Mouse (Mus musculus) MEL (cell line): ENCODE results near the gene Mbd3. TPM values are rescaled to one million over a fixed set of nuclear protein-coding genes. Genes with fewer than 3 reads are reported as not detected.
A peak's percentile ranks its signal among the peaks of the same experiment; 100 is the strongest.

Experiments
- DNase-seq: peaks from one replicate; pipeline ENCODE4 v3.0.0; 2011; ENCODE audit warnings: low read depth, low spot score
- H3K27ac ChIP-seq: 2 replicates; pipeline ENCODE4 v1.5.1; 2012; ENCODE audit warnings: low read depth, mild to moderate bottlenecking, control low read depth, low read length, moderate library complexity; ENCODE audit not compliant: control insufficient read depth
- H3K27me3 ChIP-seq, 2 experiments: fragments of 150-350 bp in 1 of 2; sonication (generic) in 1 of 2; 2 replicates each; pipeline ENCODE4 v1.6.1; 2012; ENCODE audit warnings: low read length in 2 of 2, mild to moderate bottlenecking in 2 of 2, improper control_type of control experiment in 1 of 2, moderate library complexity in 1 of 2; ENCODE audit not compliant: insufficient read depth in 2 of 2, control insufficient read depth in 1 of 2
- H3K36me3 ChIP-seq, 2 experiments: 2 replicates each; pipeline ENCODE4 v1.6.1; 2012 to 2014; ENCODE audit warnings: low read length in 2 of 2, improper control_type of control experiment in 1 of 2, inconsistent platforms in 1 of 2, mild to moderate bottlenecking in 1 of 2; ENCODE audit not compliant: insufficient read depth in 2 of 2, control insufficient read depth in 1 of 2
- H3K4me1 ChIP-seq, 2 experiments: fragments of 150-350 bp in 1 of 2; sonication (generic) in 1 of 2; 2 replicates each; pipeline ENCODE4 v1.6.1; 2012; ENCODE audit warnings: low read length in 2 of 2, improper control_type of control experiment in 1 of 2, mild to moderate bottlenecking in 1 of 2; ENCODE audit not compliant: insufficient read depth in 2 of 2, control insufficient read depth in 1 of 2
- H3K4me3 ChIP-seq, 2 experiments: fragments of 150-350 bp in 1 of 2; sonication (generic) in 1 of 2; 2 replicates each; pipeline ENCODE4 v1.5.1; 2012; ENCODE audit warnings: low read depth in 2 of 2, low read length in 2 of 2, mild to moderate bottlenecking in 2 of 2, moderate library complexity in 2 of 2, control low read depth in 1 of 2, improper control_type of control experiment in 1 of 2; ENCODE audit not compliant: control insufficient read depth in 1 of 2, insufficient read depth in 1 of 2
- H3K79me2 ChIP-seq: 2 replicates; pipeline ENCODE4 v1.6.1; 2012; ENCODE audit warnings: mild to moderate bottlenecking, low read length, moderate library complexity; ENCODE audit not compliant: control insufficient read depth, poor library complexity, insufficient read depth
- H3K9ac ChIP-seq: 2 replicates; pipeline ENCODE4 v1.6.1; 2012; ENCODE audit warnings: low read depth, mild to moderate bottlenecking, control low read depth, low read length, moderate library complexity; ENCODE audit not compliant: control insufficient read depth, poor library complexity, severe bottlenecking
- H3K9me3 ChIP-seq: fragments of 150-350 bp; sonication (generic); replicated peaks from 2 replicates; pipeline ENCODE4 v1.6.1; 2012; ENCODE audit warnings: mild to moderate bottlenecking, low read length, improper control_type of control experiment, moderate library complexity; ENCODE audit not compliant: insufficient read depth
- BHLHE40 ChIP-seq: IDR thresholded peaks from 2 replicates; pipeline ENCODE4 v1.6.1; 2012; ENCODE audit warnings: low read depth, mild to moderate bottlenecking, inconsistent platforms, low read length, improper control_type of control experiment, borderline replicate concordance
- CTCF ChIP-seq, 3 experiments: IDR thresholded peaks in 2 of 3; conservative IDR thresholded peaks in 1 of 3; 2 replicates each; pipeline ENCODE4 v1.5.1; 2011 to 2012; ENCODE audit warnings: low read length in 3 of 3, low read depth in 2 of 3, mild to moderate bottlenecking in 2 of 3, improper control_type of control experiment in 1 of 3, inconsistent platforms in 1 of 3, mixed read lengths in 1 of 3, moderate library complexity in 1 of 3; ENCODE audit not compliant: control insufficient read depth in 1 of 3, insufficient read depth in 1 of 3, poor library complexity in 1 of 3, severe bottlenecking in 1 of 3
- E2F4 ChIP-seq: IDR thresholded peaks from 2 replicates; pipeline ENCODE4 v1.6.1; 2011; ENCODE audit warnings: low read depth, low read length, improper control_type of control experiment, borderline replicate concordance
- EP300 ChIP-seq, 2 experiments: IDR thresholded peaks; 2 replicates each; pipeline ENCODE4 v1.6.1; 2011; ENCODE audit warnings: improper control_type of control experiment in 2 of 2, low read length in 2 of 2, low read depth in 1 of 2, mild to moderate bottlenecking in 1 of 2
- HCFC1 ChIP-seq: IDR thresholded peaks from 2 replicates; pipeline ENCODE4 v1.6.1; 2012; ENCODE audit warnings: low read depth, mild to moderate bottlenecking, inconsistent platforms, low read length, improper control_type of control experiment, moderate library complexity
- KAT2A ChIP-seq: conservative IDR thresholded peaks from 2 replicates; pipeline ENCODE4 v1.6.1; 2012; ENCODE audit warnings: low read depth, low read length, improper control_type of control experiment, inconsistent platforms
- MAFK ChIP-seq: IDR thresholded peaks from 2 replicates; pipeline ENCODE4 v1.6.1; 2011; ENCODE audit warnings: low read depth, mild to moderate bottlenecking, low read length, improper control_type of control experiment, borderline replicate concordance
- MAX ChIP-seq: IDR thresholded peaks from 2 replicates; pipeline ENCODE4 v1.6.1; 2011; ENCODE audit warnings: low read length, improper control_type of control experiment
- MAZ ChIP-seq: IDR thresholded peaks from 2 replicates; pipeline ENCODE4 v1.6.1; 2012; ENCODE audit warnings: low read depth, mild to moderate bottlenecking, inconsistent platforms, low read length, improper control_type of control experiment
- MEF2A ChIP-seq: IDR thresholded peaks from 2 replicates; pipeline ENCODE4 v1.6.1; 2014; ENCODE audit warnings: low read depth, mild to moderate bottlenecking, inconsistent platforms, low read length, improper control_type of control experiment; ENCODE audit not compliant: poor library complexity, insufficient replicate concordance, severe bottlenecking; ENCODE audit errors: extremely low read depth
- MXI1 ChIP-seq: IDR thresholded peaks from 2 replicates; pipeline ENCODE4 v1.6.1; 2011; ENCODE audit warnings: mild to moderate bottlenecking, low read depth, low read length, improper control_type of control experiment
- MYC ChIP-seq: IDR thresholded peaks from 2 replicates; pipeline ENCODE4 v1.6.1; 2011; ENCODE audit warnings: low read depth, mild to moderate bottlenecking, low read length, improper control_type of control experiment, moderate library complexity
- NRF1 ChIP-seq: IDR thresholded peaks from 2 replicates; pipeline ENCODE4 v1.6.1; 2014; ENCODE audit warnings: low read depth, mild to moderate bottlenecking, inconsistent platforms, low read length, improper control_type of control experiment, moderate library complexity; ENCODE audit not compliant: poor library complexity, insufficient read depth, severe bottlenecking
- POLR2AphosphoS2 ChIP-seq: IDR thresholded peaks from 2 replicates; pipeline ENCODE4 v1.6.1; 2011; ENCODE audit warnings: low read length, improper control_type of control experiment
- RAD21 ChIP-seq: IDR thresholded peaks from 2 replicates; pipeline ENCODE4 v1.6.1; 2011; ENCODE audit warnings: mild to moderate bottlenecking, low read depth, low read length, improper control_type of control experiment
- SIN3A ChIP-seq: IDR thresholded peaks from 2 replicates; pipeline ENCODE4 v1.6.1; 2012; ENCODE audit warnings: low read length, improper control_type of control experiment, inconsistent platforms
- SMC3 ChIP-seq: IDR thresholded peaks from 2 replicates; pipeline ENCODE4 v1.6.1; 2011; ENCODE audit warnings: low read depth, low read length, improper control_type of control experiment
- TBP ChIP-seq: IDR thresholded peaks from 2 replicates; pipeline ENCODE4 v1.8.0; 2011; ENCODE audit warnings: low read depth, low read length, improper control_type of control experiment
- UBTF ChIP-seq: IDR thresholded peaks from 2 replicates; pipeline ENCODE4 v1.6.1; 2012; ENCODE audit warnings: low read depth, mild to moderate bottlenecking, inconsistent platforms, low read length, improper control_type of control experiment, moderate library complexity, borderline replicate concordance; ENCODE audit not compliant: insufficient read depth
- USF1 ChIP-seq: IDR thresholded peaks from 2 replicates; pipeline ENCODE4 v1.6.1; 2014; ENCODE audit warnings: low read depth, mild to moderate bottlenecking, inconsistent platforms, low read length, improper control_type of control experiment, moderate library complexity
- ZC3H11A ChIP-seq: IDR thresholded peaks from 2 replicates; pipeline ENCODE4 v1.6.1; 2012; ENCODE audit warnings: low read depth, mild to moderate bottlenecking, inconsistent platforms, low read length, improper control_type of control experiment
- polyA plus RNA-seq, 2 experiments: library from polyadenylated mRNA; stranded (reverse) in 1 of 2; unstranded in 1 of 2; fragments of >175 nt in 1 of 2; fragments of >200 nt in 1 of 2; gene quantifications; 2 replicates each; pipeline versions ENCODE4 v1.2.1 to v1.2.4; 2012; ENCODE audit warnings: low replicate concordance in 2 of 2, low read depth in 1 of 2; ENCODE audit not compliant: insufficient read length in 2 of 2, insufficient read depth in 1 of 2, missing spikeins in 1 of 2
- total RNA-seq: library from RNA; depleted of rRNA; stranded (reverse); fragments of 300-350 nt; gene quantifications from 2 replicates; pipeline ENCODE4 v1.2.3, GENCODE M21; 2012

Mbd3 gene
- total and polyA plus RNA-seq, 3 experiments: 81.4 to 289 TPM; not detected in 1

- TF ChIP-seq HCFC1: peak; percentile 80
- TF ChIP-seq E2F4: peak; percentile 66; the same call in 1 of the 2 replicates
- no peak for TF ChIP-seq MAFK
- TF ChIP-seq UBTF: no peak
Observed at GRCm38 (mm10) chr10:80399191-80399972, at the start of gene Mbd3 (continued).

DNA sequence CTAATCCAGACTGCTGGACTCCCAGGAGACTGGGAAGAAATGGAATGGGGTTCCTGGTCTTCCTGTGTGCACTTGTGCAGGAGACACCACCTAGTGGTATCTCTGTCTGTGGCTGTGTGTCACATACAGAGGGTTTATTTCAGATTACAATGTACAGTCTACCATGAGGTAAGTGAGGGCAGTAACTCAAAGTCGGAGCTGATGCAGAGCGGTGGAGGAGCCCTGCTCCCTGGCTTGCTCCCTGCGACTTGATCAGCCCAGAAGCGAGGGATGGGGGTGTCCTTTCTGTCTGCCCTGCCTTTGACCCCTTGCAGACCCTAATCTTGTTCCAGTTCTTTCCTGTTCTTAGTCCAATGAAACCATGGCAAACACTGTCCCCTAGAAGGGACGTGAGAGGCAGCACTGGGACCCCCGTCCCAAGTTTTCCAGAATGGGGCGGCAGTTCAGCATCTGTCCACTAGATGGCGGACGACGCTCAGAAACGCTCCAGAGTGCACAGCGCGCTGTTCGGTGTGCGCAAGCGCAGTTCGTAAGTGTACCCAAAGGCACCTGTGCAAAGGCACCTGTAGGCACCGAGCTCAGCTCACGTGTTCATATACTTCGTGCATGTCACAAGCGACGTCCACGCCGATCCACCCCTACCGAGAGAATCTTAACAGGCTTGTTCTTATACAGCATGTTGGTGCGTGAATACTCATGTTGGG, 46.7 kb upstream of the Mbd3 start:
- TF ChIP-seq SIN3A (0 out of 2 replicates have a peak, but pooled peaks have one; percentile 35), RAD21 (peak; percentile 99), CTCF (IDR thresholded peaks at IDR 0.05 in 2 of 3, conservative IDR thresholded peaks at IDR 0.05 in 1 of 3; ENCODE audit: control insufficient read depth in 1 of 3, insufficient read depth in 1 of 3, low read depth in 2 of 3, low read length in 3 of 3, poor library complexity in 1 of 3, severe bottlenecking in 1 of 3) (peak; percentile 95 to 99 (median 96)), HCFC1 (peak; percentile 51; the same call in 1 of the 2 replicates), TBP (0 out of 2 replicates have a peak, but pooled peaks have one; percentile 19), MEF2A (no peak), MAZ (no peak), EP300 (IDR thresholded peaks at IDR 0.05; ENCODE audit: low read depth in 1 of 2, low read length in 2 of 2) (no peak), KAT2A (no peak), MXI1 (peak; percentile 47), MAX (peak; percentile 67), NRF1 (peak; percentile 75), BHLHE40 (0 out of 2 replicates have a peak, but pooled peaks have one; percentile 41), MYC (0 out of 2 replicates have a peak, but pooled peaks have one; percentile 36), SMC3 (peak; percentile 77), USF1 (0 out of 2 replicates have a peak, but pooled peaks have one; percentile 11), POLR2AphosphoS2 (no peak), ZC3H11A (peak; percentile 79)
- peak overlapping the region in 1 of 2 experiments; percentile 40; a peak in 2 of 4 replicates for H3K4me3 ChIP-seq
- H3K4me1 ChIP-seq: peaks cover 6 to 19% of the 10 kb centered on the region in 2 experiments
- no peaks in the 10 kb centered on the region; a peak in 2 of 4 replicates for H3K36me3 ChIP-seq
- no peaks in the 10 kb centered on the region for H3K9me3 ChIP-seq
- H3K27me3 ChIP-seq: no peaks in the 10 kb centered on the region
- H3K79me2 ChIP-seq: no peaks in the 10 kb centered on the region
- peak overlapping the region; percentile 12; the same call in 1 of the 2 replicates for H3K9ac ChIP-seq
- no peak overlapping the region for H3K27ac ChIP-seq
- peak; percentile 81 for DNase-seq
